Mouse (Mus musculus): ENCODE results near the gene Atg2a. TPM values are rescaled to one million over a fixed set of nuclear protein-coding genes. Genes with fewer than 3 reads are reported as not detected.

Gene Atg2a
- 8.4 TPM for polyA plus RNA-seq (2015; fragmentation: Illumina TruSeq; extraction: RNeasy Lipid Tissue Mini Kit (QIAGEN cat#74804); ENCODE audit: insufficient read depth, low read depth, low replicate concordance)

GRCm38 (mm10) chr19:6241274-6242107 is at the start of gene Atg2a:
Gene Atg2a (plus strand): TSS chr19:6241668.

GRCm38 (mm10) chr19:6226135-6226534 is 15.3 kb upstream of the Atg2a start, which contains the start of gene Gpha2:
Gene Gpha2 (plus strand): TSS chr19:6226380.

GRCm38 (mm10) chr19:6235084-6236052 is 6.1 kb upstream of the Atg2a start, which contains the start of gene Ppp2r5b:
Gene Ppp2r5b (minus strand): TSS chr19:6235872.

GRCm38 (mm10) chr19:6276426-6277421 is 35.3 kb downstream of the Atg2a start, which contains the start of gene Ehd1:
Gene Ehd1 (plus strand): TSS chr19:6276725.

GRCm38 (mm10) chr19:6306137-6306551 is 64.7 kb downstream of the Atg2a start, which contains the start of gene Cdc42bpg:
Gene Cdc42bpg (plus strand): TSS chr19:6306456.

Other genes starting within 250 kb of the Atg2a start
- gene Capn1, start 225.8 kb upstream of the Atg2a start, polyA plus RNA-seq (2015; fragmentation: Illumina TruSeq; extraction: RNeasy Lipid Tissue Mini Kit (QIAGEN cat#74804); ENCODE audit: insufficient read depth, low read depth, low replicate concordance): 5.9 TPM
- 76.9 TPM for gene Syvn1, start 195.1 kb upstream of the Atg2a start, polyA plus RNA-seq (2015; fragmentation: Illumina TruSeq; extraction: RNeasy Lipid Tissue Mini Kit (QIAGEN cat#74804); ENCODE audit: insufficient read depth, low read depth, low replicate concordance)
- gene Mrpl49, start 183.9 kb upstream of the Atg2a start, polyA plus RNA-seq (2015; fragmentation: Illumina TruSeq; extraction: RNeasy Lipid Tissue Mini Kit (QIAGEN cat#74804); ENCODE audit: insufficient read depth, low read depth, low replicate concordance): 5.0 TPM
- 570 TPM for gene Fau, start 183.8 kb upstream of the Atg2a start, polyA plus RNA-seq (2015; fragmentation: Illumina TruSeq; extraction: RNeasy Lipid Tissue Mini Kit (QIAGEN cat#74804); ENCODE audit: insufficient read depth, low read depth, low replicate concordance)
- gene Znhit2, start 180.5 kb upstream of the Atg2a start, polyA plus RNA-seq (2015; fragmentation: Illumina TruSeq; extraction: RNeasy Lipid Tissue Mini Kit (QIAGEN cat#74804); ENCODE audit: insufficient read depth, low read depth, low replicate concordance): 7.4 TPM
- gene Tm7sf2, start 173.3 kb upstream of the Atg2a start, polyA plus RNA-seq (2015; fragmentation: Illumina TruSeq; extraction: RNeasy Lipid Tissue Mini Kit (QIAGEN cat#74804); ENCODE audit: insufficient read depth, low read depth, low replicate concordance): 14.9 TPM
- 19.7 TPM for gene Vps51, start 164.4 kb upstream of the Atg2a start, polyA plus RNA-seq (2015; fragmentation: Illumina TruSeq; extraction: RNeasy Lipid Tissue Mini Kit (QIAGEN cat#74804); ENCODE audit: insufficient read depth, low read depth, low replicate concordance)
- gene Tmem262, start 161.6 kb upstream of the Atg2a start, polyA plus RNA-seq (2015; fragmentation: Illumina TruSeq; extraction: RNeasy Lipid Tissue Mini Kit (QIAGEN cat#74804); ENCODE audit: insufficient read depth, low read depth, low replicate concordance): not detected
- gene Gm28374, start 159.4 kb upstream of the Atg2a start, polyA plus RNA-seq (2015; fragmentation: Illumina TruSeq; extraction: RNeasy Lipid Tissue Mini Kit (QIAGEN cat#74804); ENCODE audit: insufficient read depth, low read depth, low replicate concordance): not detected
- gene Zfpl1, start 156.7 kb upstream of the Atg2a start, polyA plus RNA-seq (2015; fragmentation: Illumina TruSeq; extraction: RNeasy Lipid Tissue Mini Kit (QIAGEN cat#74804); ENCODE audit: insufficient read depth, low read depth, low replicate concordance): 16.8 TPM
- gene Cdca5, start 156.7 kb upstream of the Atg2a start, polyA plus RNA-seq (2015; fragmentation: Illumina TruSeq; extraction: RNeasy Lipid Tissue Mini Kit (QIAGEN cat#74804); ENCODE audit: insufficient read depth, low read depth, low replicate concordance): not detected
- gene AC131692.1, start 147.2 kb upstream of the Atg2a start, polyA plus RNA-seq (2015; fragmentation: Illumina TruSeq; extraction: RNeasy Lipid Tissue Mini Kit (QIAGEN cat#74804); ENCODE audit: insufficient read depth, low read depth, low replicate concordance): not detected
- not detected for gene Naaladl1, start 135.9 kb upstream of the Atg2a start, polyA plus RNA-seq (2015; fragmentation: Illumina TruSeq; extraction: RNeasy Lipid Tissue Mini Kit (QIAGEN cat#74804); ENCODE audit: insufficient read depth, low read depth, low replicate concordance)
- gene Sac3d1, start 123.0 kb upstream of the Atg2a start, polyA plus RNA-seq (2015; fragmentation: Illumina TruSeq; extraction: RNeasy Lipid Tissue Mini Kit (QIAGEN cat#74804); ENCODE audit: insufficient read depth, low read depth, low replicate concordance): 3.3 TPM
- 10.1 TPM for gene Snx15, start 113.4 kb upstream of the Atg2a start, polyA plus RNA-seq (2015; fragmentation: Illumina TruSeq; extraction: RNeasy Lipid Tissue Mini Kit (QIAGEN cat#74804); ENCODE audit: insufficient read depth, low read depth, low replicate concordance)
- 1.2 TPM for gene Batf2, start 100.7 kb upstream of the Atg2a start, polyA plus RNA-seq (2015; fragmentation: Illumina TruSeq; extraction: RNeasy Lipid Tissue Mini Kit (QIAGEN cat#74804); ENCODE audit: insufficient read depth, low read depth, low replicate concordance)
- 9.0 TPM for gene Arl2, start 100.1 kb upstream of the Atg2a start, polyA plus RNA-seq (2015; fragmentation: Illumina TruSeq; extraction: RNeasy Lipid Tissue Mini Kit (QIAGEN cat#74804); ENCODE audit: insufficient read depth, low read depth, low replicate concordance)
- gene Majin, start 57.3 kb upstream of the Atg2a start, polyA plus RNA-seq (2015; fragmentation: Illumina TruSeq; extraction: RNeasy Lipid Tissue Mini Kit (QIAGEN cat#74804); ENCODE audit: insufficient read depth, low read depth, low replicate concordance): not detected
- gene Gpha2, start 15.3 kb upstream of the Atg2a start, polyA plus RNA-seq (2015; fragmentation: Illumina TruSeq; extraction: RNeasy Lipid Tissue Mini Kit (QIAGEN cat#74804); ENCODE audit: insufficient read depth, low read depth, low replicate concordance): not detected
- 8.9 TPM for gene Ppp2r5b, start 5.8 kb upstream of the Atg2a start, polyA plus RNA-seq (2015; fragmentation: Illumina TruSeq; extraction: RNeasy Lipid Tissue Mini Kit (QIAGEN cat#74804); ENCODE audit: insufficient read depth, low read depth, low replicate concordance)
- 9.0 TPM for gene Ehd1, start 35.1 kb downstream of the Atg2a start, polyA plus RNA-seq (2015; fragmentation: Illumina TruSeq; extraction: RNeasy Lipid Tissue Mini Kit (QIAGEN cat#74804); ENCODE audit: insufficient read depth, low read depth, low replicate concordance)
- gene Cdc42bpg, start 64.8 kb downstream of the Atg2a start, polyA plus RNA-seq (2015; fragmentation: Illumina TruSeq; extraction: RNeasy Lipid Tissue Mini Kit (QIAGEN cat#74804); ENCODE audit: insufficient read depth, low read depth, low replicate concordance): 20.5 TPM
- gene Men1, start 93.3 kb downstream of the Atg2a start, polyA plus RNA-seq (2015; fragmentation: Illumina TruSeq; extraction: RNeasy Lipid Tissue Mini Kit (QIAGEN cat#74804); ENCODE audit: insufficient read depth, low read depth, low replicate concordance): 16.3 TPM
- 23.5 TPM for gene Map4k2, start 99.5 kb downstream of the Atg2a start, polyA plus RNA-seq (2015; fragmentation: Illumina TruSeq; extraction: RNeasy Lipid Tissue Mini Kit (QIAGEN cat#74804); ENCODE audit: insufficient read depth, low read depth, low replicate concordance)
- 54.5 TPM for gene Sf1, start 122.0 kb downstream of the Atg2a start, polyA plus RNA-seq (2015; fragmentation: Illumina TruSeq; extraction: RNeasy Lipid Tissue Mini Kit (QIAGEN cat#74804); ENCODE audit: insufficient read depth, low read depth, low replicate concordance)
- gene Pygm, start 142.7 kb downstream of the Atg2a start, polyA plus RNA-seq (2015; fragmentation: Illumina TruSeq; extraction: RNeasy Lipid Tissue Mini Kit (QIAGEN cat#74804); ENCODE audit: insufficient read depth, low read depth, low replicate concordance): 5.7 TPM
- 16.9 TPM for gene Rasgrp2, start 157.7 kb downstream of the Atg2a start, polyA plus RNA-seq (2015; fragmentation: Illumina TruSeq; extraction: RNeasy Lipid Tissue Mini Kit (QIAGEN cat#74804); ENCODE audit: insufficient read depth, low read depth, low replicate concordance)
- 1.6 TPM for gene Nrxn2, start 177.1 kb downstream of the Atg2a start, polyA plus RNA-seq (2015; fragmentation: Illumina TruSeq; extraction: RNeasy Lipid Tissue Mini Kit (QIAGEN cat#74804); ENCODE audit: insufficient read depth, low read depth, low replicate concordance)

Measured in pancreas, adult 10 weeks (tissue).